Mouse (Mus musculus): ENCODE data around the gene Lrrc73. TPM values are rescaled to one million over a fixed set of nuclear protein-coding genes. Genes with fewer than 3 reads are reported as not detected.
A peak's percentile ranks its signal among the peaks of the same experiment; 100 is the strongest.

Lrrc73 gene
- polyA plus RNA-seq, 1 experiment from 2014 or later = 0.53 TPM

DNA sequence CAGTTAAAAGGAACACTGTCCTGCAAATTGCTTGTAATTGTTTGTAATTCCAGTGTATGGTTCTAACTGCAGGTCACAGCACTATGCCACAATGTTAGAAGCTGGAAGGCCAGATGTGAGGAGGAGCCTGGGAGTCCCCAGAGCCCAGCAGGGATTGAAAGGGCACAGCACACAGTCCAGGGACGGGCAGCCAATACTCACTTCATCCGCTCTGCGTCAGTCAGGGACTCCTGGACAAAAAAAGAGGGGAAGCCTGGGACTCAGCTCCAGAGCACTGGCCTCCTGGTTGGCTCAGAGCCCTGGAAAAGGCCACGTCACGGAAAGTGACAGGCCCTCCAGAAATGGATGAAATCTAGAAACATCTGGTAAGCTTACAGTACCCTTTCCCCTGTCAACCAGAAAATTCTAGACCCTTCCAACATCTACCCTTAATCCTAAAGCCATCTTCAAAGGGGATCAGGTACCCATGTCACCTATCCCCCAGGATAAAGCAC, 8.9 kb downstream of the Lrrc73 start:
- peaks cover 6 to 10% of the 10 kb centered on the region in 2 experiments; a peak in 3 of 4 replicates for H3K4me1 ChIP-seq (ENCODE audit: control insufficient read depth in 2 of 2, insufficient read depth in 2 of 2, low read length in 2 of 2)
- H3K27me3 ChIP-seq (ENCODE audit: control insufficient read depth, insufficient read depth, low read length) = no peaks in the 10 kb centered on the region
- no peak for ATAC-seq (ENCODE audit: insufficient number of reproducible peaks, insufficient read depth, low FRiP score, low read depth)
- no peaks in the 10 kb centered on the region for H3K9me3 ChIP-seq (ENCODE audit: control insufficient read depth, low read length)
- WGBS = 70% methylated on average over 5 of the region's 5 CpGs
- H3K4me3 ChIP-seq (ENCODE audit: control insufficient read depth in 1 of 2, insufficient read depth in 1 of 2, low read depth in 1 of 2, low read length in 2 of 2) = no peak overlapping the region
- peaks cover 92% of the 10 kb centered on the region for H3K36me3 ChIP-seq (ENCODE audit: control insufficient read depth, insufficient read depth, low read length)
- H3K4me2 ChIP-seq (ENCODE audit: low read length) = no peak overlapping the region
- H3K27ac ChIP-seq (replicated peaks in 1 of 2; ENCODE audit: control insufficient read depth in 1 of 2, insufficient read depth in 1 of 2, low read depth in 2 of 2, low read length in 2 of 2) = 0 out of 4 replicates have a peak overlapping the region, but pooled peaks of 1 of the 2 experiments have one; percentile 19
- no peak overlapping the region for H3K9ac ChIP-seq (ENCODE audit: low read length)

DNA sequence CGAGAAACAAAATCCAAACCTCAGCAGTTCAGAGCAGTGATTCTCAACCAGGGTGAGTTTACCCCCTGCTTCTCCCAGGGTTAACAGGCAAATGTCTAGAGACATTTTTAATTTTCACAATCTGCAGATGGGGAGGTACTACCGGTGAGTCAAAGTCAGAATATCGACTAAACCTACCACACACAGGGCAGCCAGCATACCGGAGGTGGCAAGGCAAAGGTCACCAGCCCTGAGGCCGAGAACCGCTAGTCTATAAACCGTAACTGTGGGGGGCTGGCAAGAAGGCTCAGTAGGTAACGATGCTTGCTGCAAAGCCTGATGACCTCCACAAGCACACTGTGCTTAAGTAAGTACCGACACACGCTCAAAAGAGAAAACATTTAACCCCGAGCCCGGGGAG, 12.2 kb downstream of the Lrrc73 start:
- 87% methylated on average over 12 of the region's 12 CpGs for WGBS
- Histone ChIP-seq H3K4me1 (ENCODE audit: control insufficient read depth in 2 of 2, insufficient read depth in 2 of 2, low read length in 2 of 2) (peaks cover 9 to 12% of the 10 kb centered on the region in 2 experiments; a peak in 3 of 4 replicates), H3K9me3 (ENCODE audit: control insufficient read depth, low read length) (no peaks in the 10 kb centered on the region), H3K4me3 (ENCODE audit: control insufficient read depth in 1 of 2, insufficient read depth in 1 of 2, low read depth in 1 of 2, low read length in 2 of 2) (no peak overlapping the region), H3K4me2 (ENCODE audit: low read length) (no peak overlapping the region), H3K27me3 (ENCODE audit: control insufficient read depth, insufficient read depth, low read length) (no peaks in the 10 kb centered on the region), H3K36me3 (ENCODE audit: control insufficient read depth, insufficient read depth, low read length) (peaks cover 85% of the 10 kb centered on the region), H3K9ac (ENCODE audit: low read length) (no peak overlapping the region), H3K27ac (replicated peaks in 1 of 2; ENCODE audit: control insufficient read depth in 1 of 2, insufficient read depth in 1 of 2, low read depth in 2 of 2, low read length in 2 of 2) (no peak overlapping the region)
- ATAC-seq (ENCODE audit: insufficient number of reproducible peaks, insufficient read depth, low FRiP score, low read depth) = no peak

DNA sequence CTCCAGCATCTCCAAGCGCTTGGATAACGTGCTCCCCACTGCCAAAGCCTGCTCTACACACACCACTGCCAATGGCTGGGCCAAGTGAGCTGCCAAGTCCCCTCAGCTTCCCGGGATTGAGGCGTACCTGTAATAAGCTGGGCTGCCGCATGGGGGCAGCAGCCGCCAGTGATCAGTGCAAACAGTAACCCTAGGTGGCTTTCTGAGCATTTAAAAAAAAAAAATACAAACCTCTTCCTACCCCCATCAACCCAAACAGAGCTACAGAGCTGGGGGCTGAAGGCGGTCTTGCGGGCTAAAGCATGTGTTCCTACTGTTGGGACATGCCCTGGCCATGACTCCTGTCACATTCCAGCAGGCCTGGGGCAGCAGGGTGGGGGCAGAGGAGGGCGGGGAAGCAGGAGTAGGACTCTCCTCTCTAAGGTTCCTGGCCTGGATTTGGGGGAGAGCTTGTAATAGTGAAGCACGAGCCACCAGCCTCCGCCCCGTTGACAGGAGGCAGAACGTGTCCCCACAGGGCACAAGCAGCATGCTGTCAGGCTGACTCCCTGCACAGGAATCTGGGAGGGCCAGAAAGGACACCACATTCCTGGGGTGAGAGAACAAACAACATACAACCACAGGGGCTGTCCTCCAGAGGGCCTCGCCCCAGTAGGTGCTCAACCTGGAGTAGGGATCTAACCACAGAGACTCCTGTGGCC, 12.7 kb downstream of the Lrrc73 start:
- Histone ChIP-seq H3K9ac (ENCODE audit: low read length) (no peak overlapping the region), H3K4me1 (ENCODE audit: control insufficient read depth in 2 of 2, insufficient read depth in 2 of 2, low read length in 2 of 2) (peaks cover 9 to 12% of the 10 kb centered on the region in 2 experiments; a peak in 3 of 4 replicates), H3K36me3 (ENCODE audit: control insufficient read depth, insufficient read depth, low read length) (peaks cover 85% of the 10 kb centered on the region), H3K9me3 (ENCODE audit: control insufficient read depth, low read length) (no peaks in the 10 kb centered on the region), H3K4me2 (ENCODE audit: low read length) (no peak overlapping the region), H3K27ac (replicated peaks in 1 of 2; ENCODE audit: control insufficient read depth in 1 of 2, insufficient read depth in 1 of 2, low read depth in 2 of 2, low read length in 2 of 2) (no peak overlapping the region), H3K4me3 (ENCODE audit: control insufficient read depth in 1 of 2, insufficient read depth in 1 of 2, low read depth in 1 of 2, low read length in 2 of 2) (no peak overlapping the region), H3K27me3 (ENCODE audit: control insufficient read depth, insufficient read depth, low read length) (no peaks in the 10 kb centered on the region)
- WGBS = 12% methylated on average over 14 of the region's 14 CpGs
- no peak for ATAC-seq (ENCODE audit: insufficient number of reproducible peaks, insufficient read depth, low FRiP score, low read depth)

DNA sequence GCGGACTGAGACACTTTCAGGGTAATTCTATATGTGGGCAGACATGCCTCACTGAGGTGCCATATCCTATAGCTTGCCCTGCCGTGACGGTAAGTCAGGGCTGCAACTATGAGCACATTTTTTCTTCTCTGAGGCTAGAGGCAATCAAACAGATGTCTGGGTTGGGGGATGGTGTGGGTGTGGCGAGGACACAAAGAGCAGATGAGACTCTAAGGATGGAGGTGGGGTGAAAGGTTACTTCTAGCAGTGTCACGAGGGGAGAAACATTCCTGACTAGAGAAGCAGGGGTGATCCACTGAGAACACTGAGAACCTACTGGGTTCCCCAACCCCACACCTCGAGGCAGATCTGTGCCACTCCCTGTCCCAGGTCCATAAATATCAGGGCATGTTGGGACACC, 13.7 kb downstream of the Lrrc73 start:
- ATAC-seq (ENCODE audit: insufficient number of reproducible peaks, insufficient read depth, low FRiP score, low read depth) = no peak
- H3K4me1 ChIP-seq (ENCODE audit: control insufficient read depth in 2 of 2, insufficient read depth in 2 of 2, low read length in 2 of 2) = peaks cover 10 to 13% of the 10 kb centered on the region in 2 experiments; a peak in 3 of 4 replicates
- no peak overlapping the region for H3K27ac ChIP-seq (replicated peaks in 1 of 2; ENCODE audit: control insufficient read depth in 1 of 2, insufficient read depth in 1 of 2, low read depth in 2 of 2, low read length in 2 of 2)
- H3K9ac ChIP-seq (ENCODE audit: low read length) = no peak overlapping the region
- 73% methylated on average over 6 of the region's 6 CpGs for WGBS
- H3K27me3 ChIP-seq (ENCODE audit: control insufficient read depth, insufficient read depth, low read length) = no peaks in the 10 kb centered on the region
- H3K4me3 ChIP-seq (ENCODE audit: control insufficient read depth in 1 of 2, insufficient read depth in 1 of 2, low read depth in 1 of 2, low read length in 2 of 2) = no peak overlapping the region
- H3K9me3 ChIP-seq (ENCODE audit: control insufficient read depth, low read length) = no peaks in the 10 kb centered on the region
- no peak overlapping the region for H3K4me2 ChIP-seq (ENCODE audit: low read length)
- H3K36me3 ChIP-seq (ENCODE audit: control insufficient read depth, insufficient read depth, low read length) = peaks cover 85% of the 10 kb centered on the region

DNA sequence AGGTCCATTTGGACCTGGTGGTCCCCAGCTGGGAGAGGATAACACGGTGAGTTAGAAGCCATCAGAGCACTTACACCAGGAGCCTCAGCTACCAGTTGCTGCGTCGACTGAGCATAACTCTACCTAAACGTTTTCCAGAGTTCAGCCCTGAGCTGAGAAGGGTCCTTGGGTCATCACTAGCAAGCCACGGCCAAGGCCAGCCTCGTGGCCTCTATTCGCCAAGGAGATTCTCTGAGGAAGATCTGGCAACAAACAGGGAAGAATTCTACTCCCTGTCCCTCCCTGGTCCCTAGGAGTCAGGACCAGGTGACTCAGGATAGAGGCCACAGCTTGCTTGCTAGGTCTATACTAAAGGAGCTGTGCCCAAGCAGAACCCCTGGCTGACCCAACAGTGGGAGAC, 14.2 kb downstream of the Lrrc73 start:
- Histone ChIP-seq H3K4me3 (ENCODE audit: control insufficient read depth in 1 of 2, insufficient read depth in 1 of 2, low read depth in 1 of 2, low read length in 2 of 2) (no peak overlapping the region), H3K4me1 (ENCODE audit: control insufficient read depth in 2 of 2, insufficient read depth in 2 of 2, low read length in 2 of 2) (peaks cover 13 to 17% of the 10 kb centered on the region in 2 experiments; a peak in 3 of 4 replicates), H3K27me3 (ENCODE audit: control insufficient read depth, insufficient read depth, low read length) (no peaks in the 10 kb centered on the region), H3K9me3 (ENCODE audit: control insufficient read depth, low read length) (no peaks in the 10 kb centered on the region), H3K9ac (ENCODE audit: low read length) (no peak overlapping the region; the same call in 1 of the 2 replicates), H3K4me2 (ENCODE audit: low read length) (no peak overlapping the region), H3K27ac (replicated peaks in 1 of 2; ENCODE audit: control insufficient read depth in 1 of 2, insufficient read depth in 1 of 2, low read depth in 2 of 2, low read length in 2 of 2) (no peak overlapping the region), H3K36me3 (ENCODE audit: control insufficient read depth, insufficient read depth, low read length) (peaks cover 82% of the 10 kb centered on the region)
- ATAC-seq (ENCODE audit: insufficient number of reproducible peaks, insufficient read depth, low FRiP score, low read depth) = no peak
- WGBS = 78% methylated on average over 7 of the region's 7 CpGs

DNA sequence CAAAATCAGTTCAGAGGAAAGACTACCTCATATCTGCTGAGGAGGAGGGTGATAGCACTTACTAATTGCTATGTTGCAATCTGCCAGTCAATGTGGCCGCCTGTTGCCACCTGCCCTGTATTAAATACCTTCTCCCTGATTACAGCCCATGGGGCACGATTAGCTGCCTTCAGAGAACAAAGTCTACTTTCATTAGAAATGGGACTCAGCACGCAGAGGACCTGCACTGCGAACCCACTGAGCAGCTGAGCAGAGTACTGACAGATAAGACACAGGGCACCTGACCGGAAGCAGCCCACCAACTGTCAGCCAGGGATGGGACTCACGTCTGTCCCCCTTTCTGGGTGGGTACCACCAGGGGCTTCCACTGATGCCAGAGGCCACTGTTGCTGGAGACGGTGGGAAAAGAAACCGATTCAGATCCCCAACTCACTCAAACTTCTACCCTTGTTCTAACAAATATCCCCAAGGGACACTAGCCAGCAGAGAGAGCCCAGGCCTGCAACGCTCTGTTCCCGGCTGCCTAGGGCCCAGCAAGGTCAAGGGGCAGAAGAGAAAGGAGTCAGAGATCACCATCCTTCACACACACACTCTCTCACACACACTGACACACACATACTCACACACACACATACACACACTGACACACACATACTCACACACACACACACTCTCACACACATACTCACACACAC, 14.8 kb downstream of the Lrrc73 start:
- 62% methylated on average over 10 of the region's 10 CpGs for WGBS
- peaks cover 77% of the 10 kb centered on the region for H3K36me3 ChIP-seq (ENCODE audit: control insufficient read depth, insufficient read depth, low read length)
- H3K9me3 ChIP-seq (ENCODE audit: control insufficient read depth, low read length) = no peaks in the 10 kb centered on the region
- no peak overlapping the region; the same call in 1 of the 2 replicates for H3K9ac ChIP-seq (ENCODE audit: low read length)
- H3K4me1 ChIP-seq (ENCODE audit: control insufficient read depth in 2 of 2, insufficient read depth in 2 of 2, low read length in 2 of 2) = peaks cover 15 to 23% of the 10 kb centered on the region in 2 experiments; a peak in 3 of 4 replicates
- H3K27ac ChIP-seq (replicated peaks in 1 of 2; ENCODE audit: control insufficient read depth in 1 of 2, insufficient read depth in 1 of 2, low read depth in 2 of 2, low read length in 2 of 2) = no peak overlapping the region
- no peaks in the 10 kb centered on the region for H3K27me3 ChIP-seq (ENCODE audit: control insufficient read depth, insufficient read depth, low read length)
- H3K4me2 ChIP-seq (ENCODE audit: low read length) = no peak overlapping the region
- no peak for ATAC-seq (ENCODE audit: insufficient number of reproducible peaks, insufficient read depth, low FRiP score, low read depth)
- H3K4me3 ChIP-seq (ENCODE audit: control insufficient read depth in 1 of 2, insufficient read depth in 1 of 2, low read depth in 1 of 2, low read length in 2 of 2) = no peak overlapping the region

DNA sequence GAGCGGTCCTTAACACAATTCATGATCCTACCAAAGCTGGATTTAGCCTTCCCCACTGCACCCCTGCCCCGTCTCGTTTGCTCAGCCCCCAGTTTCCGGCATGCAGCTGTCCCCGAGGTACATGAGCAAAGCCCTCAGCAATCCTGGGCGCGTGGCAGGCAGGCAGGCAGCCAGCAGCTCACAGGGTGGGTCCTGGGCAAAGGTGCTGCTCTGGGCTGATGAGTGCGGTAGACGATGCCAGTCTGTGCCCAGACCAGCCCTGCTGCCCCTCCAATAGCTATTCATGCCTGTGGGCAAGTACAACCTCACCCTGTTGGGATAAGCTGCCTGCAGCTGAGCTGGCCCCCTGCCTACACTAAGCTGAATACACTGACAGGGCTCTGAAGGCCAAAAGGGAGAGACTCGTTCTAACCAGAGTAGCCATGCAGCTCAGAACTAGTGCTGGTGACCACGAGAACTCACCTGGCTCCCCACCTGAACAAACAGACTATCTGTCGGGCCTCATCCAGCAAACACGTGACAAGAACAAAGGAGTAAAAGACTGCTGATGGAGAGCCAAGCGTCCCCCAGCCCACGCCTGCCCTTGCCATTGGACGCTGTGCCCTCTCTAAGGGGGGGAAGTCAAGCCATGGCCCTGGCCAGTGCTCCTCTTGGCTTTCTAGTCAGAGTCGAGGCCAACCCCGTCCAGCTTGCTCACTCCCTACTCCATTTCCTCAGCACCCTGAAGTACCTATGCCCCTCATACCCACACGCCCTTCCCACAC, 16.6 kb downstream of the Lrrc73 start:
- 81% methylated on average over 19 of the region's 19 CpGs for WGBS
- peaks cover 24 to 39% of the 10 kb centered on the region in 2 experiments for H3K4me1 ChIP-seq (ENCODE audit: control insufficient read depth in 2 of 2, insufficient read depth in 2 of 2, low read length in 2 of 2)
- peaks cover 69% of the 10 kb centered on the region for H3K36me3 ChIP-seq (ENCODE audit: control insufficient read depth, insufficient read depth, low read length)
- H3K4me2 ChIP-seq (ENCODE audit: low read length) = no peak overlapping the region
- no peak; the same call in 1 of the 2 replicates for ATAC-seq (ENCODE audit: insufficient number of reproducible peaks, insufficient read depth, low FRiP score, low read depth)
- no peak overlapping the region for H3K4me3 ChIP-seq (ENCODE audit: control insufficient read depth in 1 of 2, insufficient read depth in 1 of 2, low read depth in 1 of 2, low read length in 2 of 2)
- no peaks in the 10 kb centered on the region for H3K27me3 ChIP-seq (ENCODE audit: control insufficient read depth, insufficient read depth, low read length)
- H3K9me3 ChIP-seq (ENCODE audit: control insufficient read depth, low read length) = no peaks in the 10 kb centered on the region
- H3K27ac ChIP-seq (replicated peaks in 1 of 2; ENCODE audit: control insufficient read depth in 1 of 2, insufficient read depth in 1 of 2, low read depth in 2 of 2, low read length in 2 of 2) = no peak overlapping the region
- 0 out of 2 replicates have a peak overlapping the region, but pooled peaks have one; percentile 12 for H3K9ac ChIP-seq (ENCODE audit: low read length)

All from heart, embryonic 14.5 days (tissue).